Mouse (Mus musculus) CD8-positive naive resting alpha-beta T cell, adult 2 months (primary cell): ENCODE measurements at regions not wholly inside any gene's neighbourhood (a gene's known extent, or its start where the extent isn't known, plus 50 kb on each side); places are given as distances from the start of the nearest gene placed in this dataset.

Source experiments
- DNase-seq, 2 experiments: peaks; one replicate each; pipeline ENCODE4 v3.0.0; 2022; ENCODE audit warnings: low read depth in 2 of 2, low spot score in 2 of 2

DNA sequence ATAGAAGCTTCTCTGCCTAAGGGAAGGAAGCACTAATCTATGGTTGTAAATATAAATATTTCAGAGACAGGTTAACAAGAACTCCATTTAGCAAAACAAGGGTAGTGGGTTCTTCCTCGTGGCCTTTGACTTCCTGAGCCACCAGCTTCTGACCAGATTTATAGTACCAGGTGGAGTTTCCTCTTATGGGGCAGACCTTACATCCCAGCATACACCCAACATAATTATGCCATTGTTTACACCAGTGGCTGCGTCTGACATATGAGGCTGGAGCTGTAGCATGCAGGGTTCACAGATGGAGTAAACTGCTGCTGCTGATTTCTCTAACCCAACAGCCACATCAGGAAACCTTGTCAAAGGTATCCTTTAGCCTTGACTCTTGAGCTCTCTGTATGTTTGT, 75.5 kb downstream of the Trib2 start:
- no peak for DNase-seq

DNA sequence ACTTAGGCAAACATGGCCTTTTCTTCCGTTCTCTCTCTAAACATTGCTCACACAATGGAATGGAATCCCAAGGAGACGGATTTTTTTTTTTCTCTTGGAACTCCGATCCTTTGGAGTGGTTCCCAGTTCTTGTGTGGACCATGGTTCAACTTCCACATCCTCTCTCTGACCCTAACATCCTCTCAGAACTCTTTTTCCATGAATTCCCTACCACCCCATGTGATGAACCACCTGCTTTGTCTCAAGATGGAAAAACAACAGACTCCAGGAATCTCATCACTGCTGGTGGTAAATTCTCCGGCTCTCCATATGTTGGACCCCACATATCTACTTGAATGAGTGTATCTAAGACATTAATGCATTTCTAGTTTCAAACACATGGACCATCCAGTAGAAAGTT, 77.7 kb downstream of the Trib2 start:
- no peak for DNase-seq

GRCm38 (mm10) chr12:15731261-15731660, 85.5 kb downstream of the Trib2 start:
- DNase-seq: no peak

GRCm38 (mm10) chr12:15729696-15730095, 87.0 kb downstream of the Trib2 start:
- DNase-seq: no peak

DNA sequence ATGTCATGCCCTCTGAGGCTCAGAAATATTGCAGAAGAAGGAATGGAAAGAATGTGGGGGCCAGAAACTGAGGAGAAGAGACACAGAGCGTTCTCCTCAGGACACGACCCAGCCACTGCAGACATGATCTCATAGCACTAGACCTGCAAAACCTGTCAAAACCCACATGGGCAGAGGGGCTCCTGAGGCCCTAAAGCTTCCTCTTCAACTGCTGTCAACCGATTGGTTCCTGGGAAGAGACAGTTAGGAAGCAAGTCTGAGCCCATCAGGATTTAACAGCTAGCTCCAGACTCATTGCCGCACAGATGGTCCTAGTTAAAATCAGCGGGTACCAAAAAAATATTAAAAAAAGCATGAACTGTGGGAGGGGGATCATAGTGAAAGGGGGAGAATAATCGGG, 93.2 kb downstream of the Trib2 start:
- no peak for DNase-seq

DNA sequence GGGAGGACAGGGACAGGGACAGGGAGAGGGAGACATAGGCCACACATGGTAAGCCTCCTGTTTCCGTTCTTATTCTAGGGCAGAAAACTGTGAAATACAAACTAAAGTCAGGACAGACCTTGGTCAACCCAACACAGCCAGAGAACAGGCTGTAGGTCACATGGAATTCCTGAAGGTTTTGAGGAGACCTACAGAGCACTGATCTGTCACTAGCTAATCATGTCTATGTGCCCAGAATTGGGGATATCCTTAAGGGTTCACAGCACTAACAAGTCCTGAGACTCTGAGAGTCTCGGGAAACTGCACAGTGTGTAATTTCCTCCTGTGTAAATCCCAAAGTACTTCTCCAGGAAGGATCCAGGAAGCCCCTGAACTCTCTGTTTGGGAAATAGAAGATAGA, 94.6 kb downstream of the Trib2 start:
- DNase-seq: no peak

GRCm38 (mm10) chr12:15720171-15720570, 96.6 kb downstream of the Trib2 start:
- DNase-seq: no peak

GRCm38 (mm10) chr12:15718827-15719226, 97.9 kb downstream of the Trib2 start:
- DNase-seq: no peak

- DNase-seq: no peak
Measured at GRCm38 (mm10) chr12:15717989-15718388, 98.7 kb downstream of the Trib2 start.

GRCm38 (mm10) chr12:15717342-15717741, 99.4 kb downstream of the Trib2 start:
- no peak for DNase-seq

- DNase-seq: no peak
Measured at GRCm38 (mm10) chr12:15713623-15714022, 103.1 kb downstream of the Trib2 start.

- no peak for DNase-seq
Measured at GRCm38 (mm10) chr12:15707570-15708095, 109.1 kb downstream of the Trib2 start.

DNA sequence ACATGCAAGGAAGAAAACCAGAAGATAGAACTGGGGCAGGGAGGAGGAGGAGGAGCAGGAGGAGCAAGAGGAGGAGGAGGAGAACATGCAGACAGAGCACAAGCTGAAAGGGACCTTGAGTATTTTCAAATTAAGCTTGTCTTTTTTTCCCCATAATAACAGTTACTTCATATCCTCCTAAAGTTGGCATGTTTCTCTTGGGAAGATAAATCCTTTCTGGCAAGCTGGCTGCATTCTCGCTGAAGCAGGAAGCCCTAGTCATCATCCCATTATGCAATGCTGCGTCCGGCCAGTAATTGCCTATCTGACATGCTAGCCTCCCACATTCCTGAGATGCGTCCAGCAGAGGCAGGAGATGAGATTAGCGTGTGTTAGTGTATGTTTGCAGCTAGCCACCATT, 112.3 kb downstream of the Trib2 start:
- no peak for DNase-seq

DNA sequence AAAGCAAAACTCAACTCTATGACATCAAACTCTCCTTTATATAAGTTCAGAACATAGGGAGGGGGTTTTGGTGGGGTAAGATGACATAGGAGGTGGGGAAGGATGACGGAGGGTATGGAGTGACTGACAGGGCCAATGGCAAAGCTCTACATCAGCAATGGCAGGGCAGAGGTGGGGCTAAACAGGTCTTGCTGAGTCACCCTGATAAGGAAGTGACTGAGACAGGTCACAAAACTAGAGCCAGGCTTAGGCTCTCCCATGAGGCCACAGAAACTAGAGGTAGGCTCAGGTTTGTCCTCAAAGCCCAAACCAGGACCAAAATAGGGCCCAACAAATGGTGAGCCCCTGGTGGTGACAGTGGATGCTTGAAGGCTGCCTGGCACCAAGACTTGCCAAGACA, 114.6 kb downstream of the Trib2 start:
- DNase-seq: no peak

DNA sequence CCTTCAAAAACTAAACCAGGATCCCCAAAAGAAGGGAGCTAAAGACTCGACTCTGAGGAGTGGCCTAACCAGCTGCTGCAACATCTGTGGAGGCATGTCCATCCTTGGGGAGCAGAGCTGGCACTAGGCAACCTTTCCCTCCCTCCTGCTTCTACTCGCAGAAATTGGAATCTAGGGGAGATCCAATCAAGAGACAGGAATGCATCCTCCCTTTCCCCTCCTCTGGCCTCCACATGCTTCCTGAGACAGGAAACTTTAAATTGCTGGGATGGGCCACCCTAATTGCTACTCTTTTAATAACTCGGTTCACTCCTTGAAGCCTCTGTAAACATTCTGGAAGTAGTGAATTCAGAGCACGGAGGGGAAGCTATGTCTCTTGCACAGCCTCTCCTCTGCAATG, 117.9 kb downstream of the Trib2 start:
- DNase-seq: no peak

DNA sequence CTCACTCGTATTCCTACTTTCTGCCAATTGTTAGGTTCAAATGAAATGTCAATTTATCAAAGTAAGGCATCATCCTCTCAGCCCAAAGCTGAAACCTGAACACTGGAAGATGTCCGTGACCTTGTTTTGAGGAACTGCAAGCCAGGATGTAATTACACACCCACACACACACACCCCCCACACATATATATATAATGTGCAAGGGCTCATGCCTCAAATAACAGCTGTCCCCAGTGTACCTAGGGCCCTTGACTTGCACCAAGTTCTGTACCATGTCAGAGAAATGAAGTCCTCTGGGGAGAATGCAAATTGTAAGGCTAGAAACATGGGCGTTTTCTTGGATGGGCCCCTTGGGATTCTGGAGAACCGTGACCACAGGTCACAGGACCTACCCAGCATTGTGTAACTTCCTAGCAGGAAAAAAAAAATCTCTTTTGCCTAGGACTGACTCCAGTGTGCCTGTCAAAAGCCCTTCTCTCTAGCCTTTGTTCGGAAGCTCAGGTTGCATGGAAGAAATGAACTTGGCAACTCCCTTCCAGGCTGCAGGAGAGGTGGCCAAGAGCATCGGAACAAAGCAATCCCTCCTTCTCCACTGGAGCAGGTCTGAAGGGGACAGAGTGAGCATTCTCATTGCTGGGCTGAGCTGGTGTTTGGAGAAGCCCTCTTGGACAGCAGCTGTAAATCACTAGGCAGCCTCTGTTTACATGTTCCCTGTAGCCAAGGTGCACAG, 118.5 kb downstream of the Trib2 start:
- no peak for DNase-seq

DNA sequence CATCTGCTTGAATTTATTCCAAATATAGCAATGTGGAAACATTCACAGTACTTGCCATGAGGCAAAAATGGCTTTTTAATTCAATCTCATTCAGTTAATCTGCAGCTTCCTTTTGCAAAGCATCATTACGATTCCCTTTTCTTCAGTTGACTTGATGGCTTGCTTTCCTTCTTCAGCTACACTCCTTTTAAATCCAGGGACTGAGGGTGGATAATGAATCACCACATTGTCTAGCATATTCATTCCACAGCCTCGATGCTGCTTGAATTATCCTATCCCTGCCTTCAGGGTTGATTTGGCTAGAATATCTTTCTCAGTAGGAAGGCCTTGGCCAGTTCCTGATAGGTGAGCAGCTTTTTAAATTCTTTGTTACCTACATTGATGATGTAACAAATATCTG, 128.4 kb downstream of the Trib2 start:
- no peak for DNase-seq

DNA sequence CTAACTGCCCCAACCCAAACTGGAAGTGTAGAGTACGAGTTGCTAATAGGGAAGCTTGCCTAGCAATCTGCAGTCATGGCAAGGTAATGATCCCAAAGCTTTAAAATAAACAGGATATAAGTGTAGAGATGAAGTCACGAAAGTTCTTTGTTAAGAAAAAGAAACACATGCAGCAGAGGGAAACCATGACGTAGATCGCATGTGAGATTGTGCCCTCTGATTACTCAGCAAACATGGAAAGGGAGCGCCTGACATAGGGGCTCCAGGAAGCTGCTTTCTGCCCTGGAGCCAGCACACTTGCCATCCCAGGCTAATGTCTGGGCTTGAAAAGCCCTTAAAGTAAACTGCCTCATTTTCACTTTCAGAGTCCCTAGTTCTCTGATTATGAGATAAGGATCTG, 132.4 kb downstream of the Trib2 start:
- DNase-seq: no peak

- no peak for DNase-seq
Measured at GRCm38 (mm10) chr12:15681678-15682355, 134.9 kb downstream of the Trib2 start.

DNA sequence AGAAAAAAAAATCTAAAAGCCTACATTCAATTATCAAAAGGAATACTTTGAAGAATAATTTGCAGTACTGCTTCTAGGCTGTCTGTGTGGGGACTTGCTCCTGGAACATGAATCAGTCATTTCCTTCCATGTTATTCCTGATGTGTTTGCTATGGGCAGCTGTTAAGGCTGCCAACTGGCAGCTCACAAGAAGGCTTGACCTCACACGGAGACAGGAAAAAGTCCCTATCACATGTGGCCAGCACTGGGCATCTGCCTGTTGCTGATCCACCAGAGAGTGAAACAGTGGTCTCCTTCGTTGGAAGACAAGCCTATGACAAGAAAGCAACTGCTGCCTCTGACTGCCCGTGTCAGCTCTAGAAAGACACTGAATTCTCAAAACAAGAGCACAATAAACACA, 140.6 kb downstream of the Trib2 start:
- no peak for DNase-seq

DNA sequence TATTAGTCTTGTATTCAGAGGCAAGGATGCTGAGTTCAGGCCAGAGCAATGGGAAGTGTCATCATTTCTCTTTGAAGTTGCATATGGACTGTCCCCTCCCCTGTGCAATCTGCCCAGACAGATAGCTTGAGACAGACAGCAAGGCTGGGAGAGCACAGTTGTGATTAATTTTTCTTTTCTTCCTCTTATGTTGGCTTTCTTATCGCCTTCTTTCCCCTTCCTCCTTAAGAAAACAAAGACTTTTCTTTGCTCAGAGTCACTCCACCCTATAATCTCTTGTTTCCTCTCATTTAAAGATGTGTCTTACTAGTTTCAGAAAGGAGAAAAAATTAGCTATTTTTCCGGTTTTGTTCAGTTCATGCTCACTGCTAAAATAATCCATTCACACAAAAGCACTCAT, 157.0 kb downstream of the Trib2 start:
- no peak for DNase-seq

DNA sequence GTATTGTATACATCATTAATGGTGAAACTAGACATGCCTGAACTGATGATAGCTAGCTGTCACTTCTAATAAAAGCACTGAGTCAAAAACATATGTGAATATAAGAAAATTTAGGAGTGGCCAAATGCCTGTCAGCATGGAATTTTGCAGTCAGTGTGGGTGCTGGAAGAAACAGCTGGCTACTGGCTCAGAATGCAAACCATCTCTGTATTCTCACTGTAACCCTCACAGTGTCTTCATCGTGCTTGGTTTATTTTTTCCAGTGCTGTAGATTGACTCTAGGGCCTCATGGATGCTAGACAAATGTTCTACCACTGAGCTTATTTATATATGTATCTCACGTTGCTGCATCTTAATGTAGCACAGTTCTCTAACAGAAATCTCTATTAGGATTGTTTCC, 157.4 kb downstream of the Trib2 start:
- no peak for DNase-seq

- no peak for DNase-seq
Measured at GRCm38 (mm10) chr12:15657748-15658251, 158.9 kb downstream of the Trib2 start.
